Mouse (Mus musculus): ENCODE measurements around the gene Klf15. TPM values are rescaled to one million over a fixed set of nuclear protein-coding genes. Genes with fewer than 3 reads are reported as not detected.

Gene Klf15
- polyA plus RNA-seq, 1 experiment from 2014 or later, result 12.6 TPM

- H3K4me1 ChIP-seq, result no peaks in the 10 kb centered on the region
- H3K27ac ChIP-seq, result no peak overlapping the region
- no peaks in the 10 kb centered on the region for H3K9me3 ChIP-seq (replicated peaks)
- H3K9ac ChIP-seq, result no peak overlapping the region
- no peak overlapping the region for H3K4me3 ChIP-seq (replicated peaks)
- ATAC-seq (replicated peaks; ENCODE audit: low FRiP score), result 0 out of 2 replicates have a peak, but pooled peaks have one; percentile 36
- WGBS, result 29% methylated on average over 7 of the region's 7 CpGs
- H3K36me3 ChIP-seq, result no peaks in the 10 kb centered on the region
- no peaks in the 10 kb centered on the region for H3K27me3 ChIP-seq
- no peak overlapping the region for H3K4me2 ChIP-seq
These were observed 12.2 kb upstream of the Klf15 start for GRCm38 (mm10) chr6:90450179-90450578.

GRCm38 (mm10) chr6:90450697-90451096, 11.7 kb upstream of the Klf15 start:
- Histone ChIP-seq H3K4me3 (replicated peaks) (no peak overlapping the region), H3K36me3 (no peaks in the 10 kb centered on the region), H3K9ac (no peak overlapping the region), H3K4me2 (no peak overlapping the region), H3K4me1 (no peaks in the 10 kb centered on the region), H3K9me3 (replicated peaks) (no peaks in the 10 kb centered on the region), H3K27me3 (no peaks in the 10 kb centered on the region), H3K27ac (no peak overlapping the region)
- peak; percentile 58; the same call in 1 of the 2 replicates for ATAC-seq (replicated peaks; ENCODE audit: low FRiP score)
- WGBS, result 68% methylated on average over 5 of the region's 5 CpGs

GRCm38 (mm10) chr6:90451512-90451911, 10.9 kb upstream of the Klf15 start:
- no peak overlapping the region for H3K4me2 ChIP-seq
- no peaks in the 10 kb centered on the region for H3K36me3 ChIP-seq
- WGBS, result 76% methylated on average over 5 of the region's 5 CpGs
- H3K27ac ChIP-seq, result no peak overlapping the region
- no peak for ATAC-seq (replicated peaks; ENCODE audit: low FRiP score)
- H3K9ac ChIP-seq, result no peak overlapping the region
- no peaks in the 10 kb centered on the region for H3K27me3 ChIP-seq
- H3K9me3 ChIP-seq (replicated peaks), result no peaks in the 10 kb centered on the region
- no peaks in the 10 kb centered on the region for H3K4me1 ChIP-seq
- no peak overlapping the region for H3K4me3 ChIP-seq (replicated peaks)

GRCm38 (mm10) chr6:90452603-90453002, 9.8 kb upstream of the Klf15 start:
- Histone ChIP-seq H3K27ac (no peak overlapping the region), H3K9ac (no peak overlapping the region), H3K9me3 (replicated peaks) (no peaks in the 10 kb centered on the region), H3K4me3 (replicated peaks) (no peak overlapping the region), H3K4me1 (no peaks in the 10 kb centered on the region), H3K4me2 (no peak overlapping the region), H3K36me3 (no peaks in the 10 kb centered on the region), H3K27me3 (no peaks in the 10 kb centered on the region)
- ATAC-seq (replicated peaks; ENCODE audit: low FRiP score), result no peak

GRCm38 (mm10) chr6:90453751-90454150, 8.6 kb upstream of the Klf15 start:
- 83% methylated on average over 5 of the region's 5 CpGs for WGBS
- no peak for ATAC-seq (replicated peaks; ENCODE audit: low FRiP score)
- Histone ChIP-seq H3K27me3 (no peaks in the 10 kb centered on the region), H3K4me1 (no peaks in the 10 kb centered on the region), H3K9me3 (replicated peaks) (no peaks in the 10 kb centered on the region), H3K4me3 (replicated peaks) (no peak overlapping the region), H3K27ac (no peak overlapping the region), H3K9ac (no peak overlapping the region), H3K36me3 (no peaks in the 10 kb centered on the region), H3K4me2 (no peak overlapping the region)

DNA sequence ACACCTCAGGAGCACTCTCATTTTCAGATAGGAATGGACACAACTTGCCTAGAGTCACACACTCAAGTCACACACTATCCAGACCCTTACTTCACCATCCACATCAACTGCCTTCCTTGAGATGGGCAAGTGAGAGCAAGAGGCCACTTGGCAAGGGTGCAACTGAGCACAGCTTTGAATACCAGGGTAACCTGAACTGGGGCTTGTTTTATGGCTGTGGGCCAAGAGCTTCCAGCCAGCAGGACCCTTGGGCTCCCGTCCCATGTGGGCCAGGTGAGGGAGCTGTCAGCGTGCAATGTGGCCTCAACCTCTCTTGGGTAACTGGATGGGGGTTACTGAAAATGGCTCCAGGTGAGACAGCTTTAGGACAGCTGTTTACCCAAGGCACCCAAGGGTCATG, 5.0 kb upstream of the Klf15 start:
- Histone ChIP-seq H3K4me2 (no peak overlapping the region), H3K27ac (no peak overlapping the region), H3K9me3 (replicated peaks) (no peaks in the 10 kb centered on the region), H3K4me1 (peaks cover 6% of the 10 kb centered on the region), H3K27me3 (peaks cover 25% of the 10 kb centered on the region), H3K4me3 (replicated peaks) (no peak overlapping the region), H3K9ac (no peak overlapping the region), H3K36me3 (no peaks in the 10 kb centered on the region)
- no peak for ATAC-seq (replicated peaks; ENCODE audit: low FRiP score)
- WGBS, result 70% methylated on average over 2 of the region's 2 CpGs

GRCm38 (mm10) chr6:90461181-90461580, 1.2 kb upstream of the Klf15 start:
- Histone ChIP-seq H3K4me2 (no peak overlapping the region), H3K9ac (no peak overlapping the region), H3K9me3 (replicated peaks) (no peaks in the 10 kb centered on the region), H3K27me3 (peaks cover 32% of the 10 kb centered on the region), H3K4me1 (peaks cover 24% of the 10 kb centered on the region), H3K36me3 (no peaks in the 10 kb centered on the region), H3K27ac (no peak overlapping the region), H3K4me3 (replicated peaks) (no peak overlapping the region)
- no peak for ATAC-seq (replicated peaks; ENCODE audit: low FRiP score)
- 36% methylated on average over 2 of the region's 2 CpGs for WGBS

DNA sequence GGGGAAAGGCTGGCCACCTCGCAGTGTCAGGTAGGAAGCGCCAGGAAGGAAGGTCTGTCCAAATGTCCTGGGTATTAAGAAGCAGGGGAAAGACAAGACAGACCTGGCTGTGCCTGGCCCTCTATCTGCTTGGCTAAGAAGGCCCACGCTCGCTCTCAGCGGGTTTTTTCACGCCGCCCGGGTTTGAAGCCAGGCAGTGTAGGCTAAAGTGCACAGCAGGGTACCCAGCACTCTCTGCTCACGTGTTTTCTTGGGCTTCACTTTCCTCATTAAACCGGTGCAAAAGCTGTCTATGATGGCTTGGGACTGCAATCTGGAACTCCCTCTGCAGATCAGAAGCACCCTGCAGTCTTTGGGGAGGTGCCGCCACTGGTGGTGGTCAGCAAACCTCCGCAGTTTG, 605 bp upstream of the Klf15 start:
- Histone ChIP-seq H3K4me1 (peaks cover 24% of the 10 kb centered on the region), H3K4me3 (replicated peaks) (peak overlapping the region; percentile 71), H3K36me3 (no peaks in the 10 kb centered on the region), H3K9me3 (replicated peaks) (no peaks in the 10 kb centered on the region), H3K27me3 (peaks cover 32% of the 10 kb centered on the region), H3K9ac (peak overlapping the region; percentile 61; the same call in 1 of the 2 replicates), H3K27ac (no peak overlapping the region), H3K4me2 (peak overlapping the region; percentile 100)
- no peak for ATAC-seq (replicated peaks; ENCODE audit: low FRiP score)
- 13% methylated on average over 12 of the region's 12 CpGs for WGBS

GRCm38 (mm10) chr6:90462841-90463227, 458 bp downstream of the Klf15 start:
- H3K27me3 ChIP-seq, result peaks cover 32% of the 10 kb centered on the region
- under 1% methylated on average over 38 of the region's 38 CpGs for WGBS
- peaks cover 24% of the 10 kb centered on the region for H3K4me1 ChIP-seq
- H3K4me2 ChIP-seq, result peak overlapping the region; percentile 100
- peak overlapping the region; percentile 61 for H3K9ac ChIP-seq
- no peaks in the 10 kb centered on the region for H3K9me3 ChIP-seq (replicated peaks)
- peak overlapping the region; percentile 71 for H3K4me3 ChIP-seq (replicated peaks)
- H3K27ac ChIP-seq, result peak overlapping the region; percentile 73
- ATAC-seq (replicated peaks; ENCODE audit: low FRiP score), result peak; percentile 48
- H3K36me3 ChIP-seq, result peaks cover 4% of the 10 kb centered on the region; the same call in 1 of the 2 replicates

DNA sequence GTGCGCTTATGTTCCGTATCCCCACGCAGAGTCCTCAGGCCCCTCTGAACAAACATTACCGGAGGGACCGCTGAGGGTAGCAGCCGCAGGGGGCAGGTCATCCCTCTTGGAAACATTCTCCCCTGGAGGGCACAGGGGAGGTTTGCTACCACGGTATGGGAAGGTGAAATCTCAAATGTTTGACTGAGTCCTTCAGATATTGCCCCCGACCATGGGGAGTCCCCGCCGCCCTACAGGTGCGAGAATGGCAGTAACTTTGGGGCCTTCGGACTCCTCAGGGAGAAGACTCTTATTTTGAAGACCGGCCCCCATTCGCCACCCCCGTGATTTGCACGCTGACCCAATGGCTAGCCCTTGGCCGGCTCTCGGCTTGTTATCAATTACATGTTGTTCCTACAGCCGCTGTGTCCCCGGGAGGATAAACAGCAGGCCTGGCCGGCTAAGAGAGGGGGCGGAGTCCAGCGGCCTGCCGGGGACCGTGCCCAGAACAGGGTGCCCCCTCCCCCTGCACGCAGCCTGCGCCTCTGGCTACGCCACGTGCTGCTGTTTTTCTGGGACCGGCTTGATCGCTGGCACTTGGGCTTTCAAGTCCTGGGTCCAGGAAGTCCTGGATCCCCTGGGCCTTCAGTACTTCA, 969 bp downstream of the Klf15 start:
- Histone ChIP-seq H3K9me3 (replicated peaks) (no peaks in the 10 kb centered on the region), H3K27ac (peak overlapping the region; percentile 73), H3K27me3 (peaks cover 32% of the 10 kb centered on the region), H3K9ac (peak overlapping the region; percentile 61), H3K4me2 (peak overlapping the region; percentile 100), H3K4me3 (replicated peaks) (peak overlapping the region; percentile 71), H3K4me1 (peaks cover 24% of the 10 kb centered on the region), H3K36me3 (peaks cover 4% of the 10 kb centered on the region; the same call in 1 of the 2 replicates)
- WGBS, result under 1% methylated on average over 31 of the region's 31 CpGs
- ATAC-seq (replicated peaks; ENCODE audit: low FRiP score), result peak; percentile 89

DNA sequence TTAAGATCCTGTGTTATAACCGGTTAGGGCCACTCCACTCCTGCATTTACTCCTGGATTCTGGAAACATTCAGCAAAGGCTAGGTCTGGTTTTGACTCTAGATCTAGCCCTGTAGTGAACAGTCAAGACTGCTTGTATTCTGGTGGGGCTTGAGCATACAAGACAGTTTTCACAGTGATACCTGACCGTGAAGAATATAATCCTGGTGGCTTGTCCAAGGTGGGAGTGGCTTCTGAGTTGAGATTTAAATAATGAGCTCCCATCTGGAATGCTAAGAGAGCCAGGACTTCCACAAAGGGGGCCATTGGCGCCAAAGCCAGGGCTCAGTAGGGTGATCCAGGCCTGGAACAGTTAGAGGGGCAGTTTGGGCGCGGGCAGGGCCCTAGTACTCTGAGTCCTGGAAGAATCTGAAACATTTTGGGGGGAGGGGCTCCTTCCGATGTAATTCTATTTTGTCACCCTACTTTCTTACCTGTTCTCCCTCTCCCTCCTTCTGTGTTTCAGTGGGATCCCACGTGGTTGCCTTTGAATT, 1.6 kb downstream of the Klf15 start:
- ATAC-seq (replicated peaks; ENCODE audit: low FRiP score), result peak; percentile 15
- peak overlapping the region; percentile 71 for H3K4me3 ChIP-seq (replicated peaks)
- H3K4me1 ChIP-seq, result peaks cover 24% of the 10 kb centered on the region
- peak overlapping the region; percentile 73; the same call in 1 of the 2 replicates for H3K27ac ChIP-seq
- H3K27me3 ChIP-seq, result peaks cover 32% of the 10 kb centered on the region
- H3K9me3 ChIP-seq (replicated peaks), result no peaks in the 10 kb centered on the region
- H3K4me2 ChIP-seq, result peak overlapping the region; percentile 100
- H3K36me3 ChIP-seq, result peaks cover 4% of the 10 kb centered on the region; the same call in 1 of the 2 replicates
- 39% methylated on average over 7 of the region's 7 CpGs for WGBS
- no peak overlapping the region for H3K9ac ChIP-seq

- Histone ChIP-seq H3K9ac (no peak overlapping the region), H3K4me2 (no peak overlapping the region), H3K4me3 (replicated peaks) (no peak overlapping the region), H3K9me3 (replicated peaks) (no peaks in the 10 kb centered on the region), H3K4me1 (peaks cover 24% of the 10 kb centered on the region), H3K27ac (no peak overlapping the region), H3K27me3 (peaks cover 30% of the 10 kb centered on the region), H3K36me3 (peaks cover 4% of the 10 kb centered on the region; the same call in 1 of the 2 replicates)
- ATAC-seq (replicated peaks; ENCODE audit: low FRiP score), result no peak
- WGBS, result 91% methylated on average over 11 of the region's 11 CpGs
These were observed 2.8 kb downstream of the Klf15 start for GRCm38 (mm10) chr6:90465028-90465640.

All from kidney, embryonic 15.5 days (tissue).